Mouse (Mus musculus): ENCODE measurements around the gene Hist1h2ae. TPM values are rescaled to one million over a fixed set of nuclear protein-coding genes. Genes with fewer than 3 reads are reported as not detected.
"Not testable (repeated sequence)": the region's sequence is repeated elsewhere in the genome, so short reads cannot be mapped to it uniquely, and the experiment has no call there.

Gene Hist1h2ae
- polyA plus RNA-seq, 1 experiment from 2014 or later, result 108 TPM

GRCm38 (mm10) chr13:23534368-23535131, 36.5 kb downstream of the Hist1h2ae start:
- 2% methylated on average over 15 of the region's 15 CpGs for WGBS

DNA sequence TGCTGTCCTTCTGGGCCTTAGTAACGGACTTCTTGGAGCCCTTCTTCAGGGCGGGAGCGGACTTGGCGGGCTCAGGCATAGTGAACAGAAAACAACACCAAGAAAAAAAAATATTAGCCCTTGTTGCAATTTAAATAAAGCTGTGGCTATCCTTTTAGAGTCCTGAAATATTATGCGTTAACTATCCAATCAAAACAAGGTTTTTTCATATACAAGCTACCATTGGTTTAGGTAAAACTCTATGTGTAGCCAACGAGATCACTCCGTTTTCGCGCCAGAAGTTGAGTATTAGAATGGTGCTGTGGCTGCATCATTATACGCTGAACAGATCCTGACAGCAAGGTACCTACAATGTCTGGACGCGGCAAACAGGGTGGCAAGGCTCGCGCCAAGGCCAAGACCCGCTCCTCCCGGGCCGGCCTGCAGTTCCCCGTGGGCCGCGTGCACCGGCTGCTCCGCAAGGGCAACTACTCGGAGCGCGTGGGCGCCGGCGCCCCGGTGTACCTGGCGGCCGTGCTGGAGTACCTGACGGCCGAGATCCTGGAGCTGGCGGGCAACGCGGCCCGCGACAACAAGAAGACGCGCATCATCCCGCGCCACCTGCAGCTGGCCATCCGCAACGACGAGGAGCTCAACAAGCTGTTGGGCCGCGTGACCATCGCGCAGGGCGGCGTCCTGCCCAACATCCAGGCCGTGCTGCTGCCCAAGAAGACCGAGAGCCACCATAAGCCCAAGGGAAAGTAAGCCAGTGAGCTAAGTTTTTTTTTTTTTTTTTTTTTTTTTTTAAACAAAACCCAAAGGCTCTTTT, 37.3 kb downstream of the Hist1h2ae start, which contains the start of gene Hist1h2af:
Hist1h2af (plus strand) TSS at position 347 of the 808 bp plus-strand sequence.
- not testable (repeated sequence) for H3K9me3 ChIP-seq (ENCODE audit: control insufficient read depth, low read length); H3K36me3 ChIP-seq (ENCODE audit: control insufficient read depth, insufficient read depth, low read length); H3K27me3 ChIP-seq (replicated peaks; ENCODE audit: control insufficient read depth, insufficient read depth, low read length)
- Histone ChIP-seq H3K4me3 (ENCODE audit: low read depth, low read length) (peak within 1 kb of the TSS; percentile 56), H3K9ac (ENCODE audit: low read depth, low read length) (peak within 1 kb of the TSS; percentile 79), H3K4me2 (ENCODE audit: low read depth, low read length) (peak within 1 kb of the TSS; percentile 78), H3K27ac (replicated peaks; ENCODE audit: low read depth, low read length) (peak within 1 kb of the TSS; percentile 99), H3K4me1 (ENCODE audit: control insufficient read depth, insufficient read depth, low read length) (peaks cover 34% of the 10 kb centered on the region)
- ATAC-seq (ENCODE audit: low read depth) (peak; percentile 45), DNase-seq (ENCODE audit: low spot score) (peak; percentile 97)
- WGBS, result 0% methylated on average over 22 of the region's 53 CpGs

More at GRCm38 (mm10) chr13:23534368-23535131, 36.5 kb downstream of the Hist1h2ae start:
- Histone ChIP-seq H3K36me3 (ENCODE audit: control insufficient read depth, insufficient read depth, low read length) (no peaks in the 10 kb centered on the region), H3K4me2 (ENCODE audit: low read depth, low read length) (peak overlapping the region; percentile 78), H3K9ac (ENCODE audit: low read depth, low read length) (peak overlapping the region; percentile 79), H3K4me1 (ENCODE audit: control insufficient read depth, insufficient read depth, low read length) (peaks cover 29% of the 10 kb centered on the region), H3K27me3 (replicated peaks; ENCODE audit: control insufficient read depth, insufficient read depth, low read length) (no peaks in the 10 kb centered on the region), H3K4me3 (ENCODE audit: low read depth, low read length) (peak overlapping the region; percentile 56), H3K27ac (replicated peaks; ENCODE audit: low read depth, low read length) (peak overlapping the region; percentile 90), H3K9me3 (ENCODE audit: control insufficient read depth, low read length) (no peaks in the 10 kb centered on the region)
- ATAC-seq (ENCODE audit: low read depth), result no peak
- no peak for DNase-seq (ENCODE audit: low spot score)

DNA sequence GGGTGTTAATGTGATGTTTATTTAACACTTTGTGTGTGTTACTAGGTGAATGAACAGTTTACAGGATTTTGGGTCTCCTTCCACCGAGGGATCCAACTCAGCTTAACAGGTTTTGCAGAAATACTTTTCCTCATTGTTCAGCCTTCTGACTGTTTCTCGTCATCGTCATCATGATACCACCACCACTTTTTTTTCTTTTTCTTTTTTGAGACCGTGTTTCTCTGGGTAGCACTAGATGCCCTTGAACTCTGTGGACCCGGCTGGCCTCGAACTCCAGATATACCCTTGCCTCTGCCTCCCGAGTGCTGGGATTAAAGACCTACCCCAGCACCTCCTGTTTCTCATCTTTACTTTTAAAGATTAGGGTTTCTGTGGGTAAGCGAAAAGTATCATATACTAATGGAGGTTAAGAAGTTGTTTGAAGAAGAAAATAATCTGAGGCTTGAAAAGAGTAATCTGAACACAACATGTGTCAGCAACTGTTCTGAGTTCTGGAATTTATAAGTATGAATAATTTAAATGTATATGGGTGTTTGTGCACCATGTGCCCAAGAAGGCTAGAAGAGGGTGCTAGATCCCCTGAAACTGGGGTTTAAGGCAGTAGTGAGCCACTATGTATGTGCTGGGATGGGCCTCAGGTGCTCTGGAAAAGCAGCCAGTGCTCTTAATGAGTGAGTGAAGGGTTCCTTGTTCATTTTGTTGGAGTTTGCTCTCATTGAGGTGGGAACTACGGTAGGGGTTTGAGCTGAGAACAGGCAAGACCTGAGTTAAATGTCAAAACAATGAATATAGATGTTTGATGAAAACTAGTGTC, 38.6 kb downstream of the Hist1h2ae start:
- no peaks in the 10 kb centered on the region for H3K27me3 ChIP-seq (replicated peaks; ENCODE audit: control insufficient read depth, insufficient read depth, low read length)
- peak overlapping the region; percentile 56 for H3K4me3 ChIP-seq (ENCODE audit: low read depth, low read length)
- H3K9me3 ChIP-seq (ENCODE audit: control insufficient read depth, low read length), result no peaks in the 10 kb centered on the region
- DNase-seq (ENCODE audit: low spot score) (no peak), ATAC-seq (ENCODE audit: low read depth) (no peak)
- peak overlapping the region; percentile 78 for H3K4me2 ChIP-seq (ENCODE audit: low read depth, low read length)
- H3K9ac ChIP-seq (ENCODE audit: low read depth, low read length), result peak overlapping the region; percentile 79
- H3K36me3 ChIP-seq (ENCODE audit: control insufficient read depth, insufficient read depth, low read length), result no peaks in the 10 kb centered on the region
- WGBS, result 18% methylated on average over 9 of the region's 9 CpGs
- H3K27ac ChIP-seq (replicated peaks; ENCODE audit: low read depth, low read length), result peak overlapping the region; percentile 99
- H3K4me1 ChIP-seq (ENCODE audit: control insufficient read depth, insufficient read depth, low read length), result peaks cover 34% of the 10 kb centered on the region

DNA sequence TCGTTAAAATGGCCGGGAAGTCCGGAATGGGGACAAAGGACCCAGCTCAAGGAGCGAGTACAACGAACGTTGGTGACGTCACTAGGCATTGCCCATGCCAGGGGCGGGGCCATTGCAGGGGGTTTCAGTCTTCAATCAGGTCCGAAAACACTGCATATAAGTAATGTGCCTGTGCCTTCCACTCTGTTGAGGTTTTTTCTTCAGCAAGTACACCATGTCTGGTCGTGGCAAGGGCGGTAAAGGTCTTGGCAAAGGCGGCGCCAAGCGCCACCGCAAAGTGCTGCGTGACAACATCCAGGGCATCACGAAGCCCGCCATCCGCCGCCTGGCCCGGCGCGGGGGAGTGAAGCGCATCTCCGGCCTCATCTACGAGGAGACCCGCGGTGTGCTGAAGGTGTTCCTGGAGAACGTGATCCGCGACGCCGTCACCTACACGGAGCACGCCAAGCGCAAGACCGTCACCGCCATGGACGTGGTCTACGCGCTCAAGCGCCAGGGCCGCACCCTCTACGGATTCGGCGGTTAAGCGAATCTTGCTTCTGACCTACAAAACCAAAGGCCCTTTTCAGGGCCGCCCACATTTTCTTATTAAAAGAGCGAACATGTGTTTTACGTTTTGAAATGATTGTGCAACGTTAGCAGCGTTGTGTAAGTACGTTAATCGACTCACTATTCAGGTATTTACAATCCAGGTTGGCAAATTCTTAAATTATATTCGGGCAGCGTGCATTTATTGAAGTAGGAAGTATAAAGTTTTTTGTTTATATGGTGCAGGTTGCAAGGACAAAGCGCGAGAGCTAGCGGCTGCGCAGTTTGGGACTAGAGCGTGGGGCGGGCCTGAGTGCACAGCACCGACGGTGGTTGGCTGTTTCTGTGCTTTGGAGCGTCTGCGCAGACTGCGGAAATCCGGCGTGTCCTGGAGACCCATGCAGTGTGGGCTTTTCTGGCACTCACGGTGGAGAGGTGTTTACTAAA, 39.8 kb downstream of the Hist1h2ae start, which contains the start of gene Hist1h4h:
Hist1h4h (plus strand) TSS at position 150 of the 975 bp plus-strand sequence.
- peak within 1 kb of the TSS; percentile 78 for H3K4me2 ChIP-seq (ENCODE audit: low read depth, low read length)
- peak; percentile 98 for DNase-seq (ENCODE audit: low spot score)
- peak within 1 kb of the TSS; percentile 56 for H3K4me3 ChIP-seq (ENCODE audit: low read depth, low read length)
- no peaks in the 10 kb centered on the region for H3K27me3 ChIP-seq (replicated peaks; ENCODE audit: control insufficient read depth, insufficient read depth, low read length)
- no peaks in the 10 kb centered on the region for H3K9me3 ChIP-seq (ENCODE audit: control insufficient read depth, low read length)
- H3K9ac ChIP-seq (ENCODE audit: low read depth, low read length), result peak within 1 kb of the TSS; percentile 79
- under 1% methylated on average over 43 of the region's 70 CpGs for WGBS
- peak; percentile 84 for ATAC-seq (ENCODE audit: low read depth)
- peak within 1 kb of the TSS; percentile 99 for H3K27ac ChIP-seq (replicated peaks; ENCODE audit: low read depth, low read length)
- peaks cover 23% of the 10 kb centered on the region for H3K4me1 ChIP-seq (ENCODE audit: control insufficient read depth, insufficient read depth, low read length)
- H3K36me3 ChIP-seq (ENCODE audit: control insufficient read depth, insufficient read depth, low read length), result no peaks in the 10 kb centered on the region

GRCm38 (mm10) chr13:23530181-23530900, 40.7 kb downstream of the Hist1h2ae start:
- H3K9ac ChIP-seq (ENCODE audit: low read depth, low read length), result peak overlapping the region; percentile 79
- H3K4me1 ChIP-seq (ENCODE audit: control insufficient read depth, insufficient read depth, low read length), result peaks cover 21% of the 10 kb centered on the region
- peak overlapping the region; percentile 99 for H3K27ac ChIP-seq (replicated peaks; ENCODE audit: low read depth, low read length)
- ATAC-seq (ENCODE audit: low read depth) (no peak), DNase-seq (ENCODE audit: low spot score) (peak; percentile 68)
- peak overlapping the region; percentile 78 for H3K4me2 ChIP-seq (ENCODE audit: low read depth, low read length)
- no peaks in the 10 kb centered on the region for H3K9me3 ChIP-seq (ENCODE audit: control insufficient read depth, low read length)
- H3K27me3 ChIP-seq (replicated peaks; ENCODE audit: control insufficient read depth, insufficient read depth, low read length), result no peaks in the 10 kb centered on the region
- H3K36me3 ChIP-seq (ENCODE audit: control insufficient read depth, insufficient read depth, low read length), result no peaks in the 10 kb centered on the region
- under 1% methylated on average over 20 of the region's 20 CpGs for WGBS
- peak overlapping the region; percentile 56 for H3K4me3 ChIP-seq (ENCODE audit: low read depth, low read length)

DNA sequence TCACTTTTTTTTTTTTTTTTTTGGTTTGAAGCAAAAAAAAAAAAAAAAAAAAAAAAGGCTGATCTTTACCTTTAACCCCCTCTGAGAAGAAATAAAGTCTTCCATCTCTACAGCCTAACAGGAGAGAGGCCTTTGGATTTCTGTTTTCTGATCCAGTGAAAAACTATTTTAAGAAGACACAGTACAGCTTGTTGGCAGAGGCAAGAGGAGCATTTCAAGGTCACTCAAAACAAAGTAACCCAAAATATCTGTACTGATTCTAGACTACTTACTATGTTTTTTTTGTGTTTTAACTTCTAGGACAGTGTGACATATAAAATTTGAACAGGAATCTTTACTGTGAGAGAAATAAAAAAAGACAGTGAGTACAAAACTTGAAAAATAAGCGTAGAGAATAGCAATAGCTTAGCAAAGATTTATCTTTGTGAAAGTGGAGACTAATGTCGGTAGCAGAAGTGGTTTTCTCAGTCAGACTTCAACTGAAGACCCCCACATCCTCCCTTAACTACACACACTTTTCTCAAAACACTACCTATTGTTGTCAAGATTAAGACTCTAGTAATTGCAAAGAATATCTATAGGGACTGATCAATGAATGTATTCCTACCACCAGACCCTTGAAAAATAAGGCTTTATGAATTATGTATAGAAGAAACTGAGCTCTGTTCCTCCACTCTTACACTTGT, 41.4 kb downstream of the Hist1h2ae start:
- no peak for ATAC-seq (ENCODE audit: low read depth)
- DNase-seq (ENCODE audit: low spot score), result no peak
- Histone ChIP-seq H3K4me2 (ENCODE audit: low read depth, low read length) (peak overlapping the region; percentile 78), H3K27ac (replicated peaks; ENCODE audit: low read depth, low read length) (peak overlapping the region; percentile 99), H3K4me3 (ENCODE audit: low read depth, low read length) (peak overlapping the region; percentile 56), H3K4me1 (ENCODE audit: control insufficient read depth, insufficient read depth, low read length) (peaks cover 21% of the 10 kb centered on the region), H3K9me3 (ENCODE audit: control insufficient read depth, low read length) (no peaks in the 10 kb centered on the region), H3K36me3 (ENCODE audit: control insufficient read depth, insufficient read depth, low read length) (no peaks in the 10 kb centered on the region), H3K27me3 (replicated peaks; ENCODE audit: control insufficient read depth, insufficient read depth, low read length) (no peaks in the 10 kb centered on the region), H3K9ac (ENCODE audit: low read depth, low read length) (peak overlapping the region; percentile 79)
- WGBS, result 25% methylated on average over 2 of the region's 2 CpGs

DNA sequence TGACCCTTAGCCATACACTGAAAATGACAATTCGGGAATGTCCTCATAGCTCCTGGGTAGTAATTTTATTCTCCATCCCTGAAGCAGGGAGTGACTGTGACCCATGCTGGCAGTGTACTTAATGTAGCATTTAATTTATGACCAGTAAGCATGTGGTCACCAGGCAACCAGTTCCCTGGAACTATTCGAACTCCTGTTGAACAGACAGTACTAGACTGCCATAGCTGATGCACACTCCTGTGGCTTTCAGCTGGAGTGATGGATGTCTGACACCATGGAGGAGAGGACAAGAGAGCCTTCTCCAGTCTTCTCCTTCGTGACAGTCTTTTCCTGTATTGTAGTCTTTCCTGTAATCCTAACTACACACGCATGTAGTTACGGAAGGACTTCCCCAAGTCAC, 42.0 kb downstream of the Hist1h2ae start:
- DNase-seq (ENCODE audit: low spot score), result no peak
- WGBS, result 75% methylated on average over 5 of the region's 5 CpGs
- H3K9ac ChIP-seq (ENCODE audit: low read depth, low read length), result 0 out of 2 replicates have a peak overlapping the region, but pooled peaks have one; percentile 2
- no peaks in the 10 kb centered on the region for H3K9me3 ChIP-seq (ENCODE audit: control insufficient read depth, low read length)
- peaks cover 21% of the 10 kb centered on the region for H3K4me1 ChIP-seq (ENCODE audit: control insufficient read depth, insufficient read depth, low read length)
- H3K27me3 ChIP-seq (replicated peaks; ENCODE audit: control insufficient read depth, insufficient read depth, low read length), result no peaks in the 10 kb centered on the region
- ATAC-seq (ENCODE audit: low read depth), result no peak
- no peak overlapping the region for H3K4me3 ChIP-seq (ENCODE audit: low read depth, low read length)
- peak overlapping the region; percentile 78 for H3K4me2 ChIP-seq (ENCODE audit: low read depth, low read length)
- no peak overlapping the region for H3K27ac ChIP-seq (replicated peaks; ENCODE audit: low read depth, low read length)
- no peaks in the 10 kb centered on the region for H3K36me3 ChIP-seq (ENCODE audit: control insufficient read depth, insufficient read depth, low read length)
